Mouse (Mus musculus) midbrain, embryonic 11.5 days (tissue): ENCODE data around the gene Sec14l1. TPM values are rescaled to one million over a fixed set of nuclear protein-coding genes. Genes with fewer than 3 reads are reported as not detected.

Source experiments
- ATAC-seq: fragments of 200-750 bp; cut with Nextera tagmentation; 2 replicates; pipeline ENCODE4 v1.8.0; 2017; ENCODE audit warnings: moderate TSS enrichment, moderate library complexity; ENCODE audit not compliant: low FRiP score
- DNase-seq: peaks from one replicate; pipeline ENCODE4 v3.0.0; 2015; ENCODE audit warnings: low spot score; ENCODE audit errors: missing footprints
- H3K27ac ChIP-seq: fragments of 300-500 bp; sonication (generic); 2 replicates; pipeline ENCODE4 v1.5.1; 2014; ENCODE audit warnings: low read depth, low read length
- H3K27me3 ChIP-seq: fragments of 300-500 bp; sonication (generic); 2 replicates; pipeline ENCODE4 v1.6.1; 2014; ENCODE audit warnings: mild to moderate bottlenecking, low read length, moderate library complexity, mixed read lengths; ENCODE audit not compliant: control insufficient read depth, insufficient read depth
- H3K36me3 ChIP-seq: fragments of 300-500 bp; sonication (generic); 2 replicates; pipeline ENCODE4 v1.6.1; 2014; ENCODE audit warnings: mild to moderate bottlenecking, low read length, moderate library complexity, mixed read lengths; ENCODE audit not compliant: control insufficient read depth, insufficient read depth
- H3K4me1 ChIP-seq: fragments of 300-500 bp; sonication (generic); 2 replicates; pipeline ENCODE4 v1.6.1; 2014; ENCODE audit warnings: low read length; ENCODE audit not compliant: control insufficient read depth, insufficient read depth
- H3K4me2 ChIP-seq: fragments of 300-500 bp; sonication (generic); 2 replicates; pipeline ENCODE4 v1.6.1; 2014; ENCODE audit warnings: mild to moderate bottlenecking, moderate library complexity
- H3K4me3 ChIP-seq: fragments of 300-500 bp; sonication (generic); 2 replicates; pipeline ENCODE4 v1.5.1; 2014; ENCODE audit warnings: low read depth, low read length
- H3K9ac ChIP-seq: fragments of 300-500 bp; sonication (generic); 2 replicates; pipeline ENCODE4 v1.6.1; 2014; ENCODE audit warnings: low read length
- H3K9me3 ChIP-seq: fragments of 300-500 bp; sonication (generic); 2 replicates; pipeline ENCODE4 v1.6.1; 2016; ENCODE audit warnings: low read length; ENCODE audit not compliant: control insufficient read depth
- WGBS: fragments of 180-500 bp; shearing (Covaris S2); extraction: QIAGEN DNeasy Blood & Tissue Kit; methylation state at CpG from one replicate; pipeline ENCODE4 v1.1.7; 2014; 5-methylcytosine and 5-hydroxymethylcytosine counted together
- polyA plus RNA-seq: library from polyadenylated mRNA; unstranded; fragments of >200 nt; fragmentation: Nextera tagmentation; extraction: Ambion mirVana; gene quantifications from 2 replicates; pipeline ENCODE4 v1.2.1, GENCODE M21; 2014

Sec14l1 gene
- polyA plus RNA-seq, 1 experiment from 2014 or later: 36.7 TPM

DNA sequence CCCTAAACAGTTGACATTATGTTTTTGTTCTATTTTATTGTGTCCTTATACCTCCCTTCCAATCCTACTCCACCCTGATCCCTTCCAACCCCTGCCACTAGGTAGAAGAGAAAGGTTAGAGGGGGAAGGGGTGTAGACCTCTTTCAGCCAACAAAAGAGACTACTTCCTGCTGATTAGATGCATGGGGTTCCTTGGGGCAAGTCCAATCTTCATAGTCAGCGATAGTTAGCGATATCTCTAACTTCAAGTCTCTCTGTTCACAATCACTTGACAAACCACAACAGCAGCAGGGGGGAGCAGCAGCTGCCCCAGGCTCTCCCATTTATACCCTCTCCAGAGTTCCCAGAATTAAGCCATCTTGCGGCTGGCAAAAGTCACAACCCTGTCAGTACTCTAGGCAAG lies 2.3 kb upstream of the Sec14l1 start:
- H3K9ac ChIP-seq: no peak overlapping the region
- no peak for DNase-seq
- H3K27me3 ChIP-seq: no peaks in the 10 kb centered on the region
- no peaks in the 10 kb centered on the region for H3K9me3 ChIP-seq
- 71% methylated on average over 3 of the region's 3 CpGs for WGBS
- no peak for ATAC-seq
- no peak overlapping the region for H3K4me2 ChIP-seq
- no peak overlapping the region for H3K27ac ChIP-seq
- H3K36me3 ChIP-seq: no peaks in the 10 kb centered on the region
- H3K4me1 ChIP-seq: peaks cover 18% of the 10 kb centered on the region; the same call in 1 of the 2 replicates
- H3K4me3 ChIP-seq: no peak overlapping the region

DNA sequence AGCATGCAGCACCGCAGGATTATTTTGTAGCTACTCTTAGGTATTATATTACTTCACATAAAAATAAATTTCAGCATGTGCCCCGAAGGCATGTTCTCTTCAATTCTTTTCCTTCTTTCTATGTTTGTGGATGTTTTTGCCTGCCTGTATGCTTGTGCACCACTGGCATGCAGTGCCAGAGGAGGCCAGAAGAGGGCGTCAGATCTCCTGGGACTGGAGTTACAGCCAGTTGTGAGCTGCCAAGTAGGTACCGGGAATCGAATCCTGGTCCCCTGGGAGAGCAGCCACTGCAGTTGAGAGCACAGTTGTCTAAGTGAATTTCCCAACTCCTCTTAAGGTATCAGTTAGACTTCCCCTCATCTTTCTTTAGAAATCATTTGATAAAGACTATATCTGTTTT lies 1.6 kb upstream of the Sec14l1 start:
- ATAC-seq: no peak
- peaks cover 20% of the 10 kb centered on the region for H3K4me1 ChIP-seq
- no peak for DNase-seq
- no peak overlapping the region for H3K9ac ChIP-seq
- H3K27ac ChIP-seq: no peak overlapping the region
- no peaks in the 10 kb centered on the region for H3K9me3 ChIP-seq
- no peak overlapping the region for H3K4me3 ChIP-seq
- 93% methylated on average over 5 of the region's 5 CpGs for WGBS
- H3K36me3 ChIP-seq: no peaks in the 10 kb centered on the region
- H3K27me3 ChIP-seq: no peaks in the 10 kb centered on the region
- H3K4me2 ChIP-seq: no peak overlapping the region

DNA sequence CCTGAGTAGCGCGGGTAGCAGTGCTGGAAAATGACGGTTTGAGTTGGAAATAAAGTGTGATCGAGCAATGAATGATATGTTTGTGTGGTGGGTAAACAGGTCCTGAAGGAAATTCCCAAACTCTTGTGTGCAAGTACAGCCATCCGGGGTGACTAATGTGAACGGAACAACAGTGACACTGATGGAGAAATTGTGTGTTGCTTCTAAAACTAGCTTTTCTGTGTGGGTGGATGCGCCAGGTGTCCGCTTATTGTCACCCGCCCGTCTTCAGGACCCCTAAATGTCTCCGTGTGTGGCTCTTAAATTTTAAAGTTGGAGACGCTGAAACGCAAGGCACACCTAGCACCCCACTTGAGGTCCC lies 757 bp upstream of the Sec14l1 start:
- Histone ChIP-seq H3K4me2 (peak overlapping the region; percentile 81), H3K9ac (peak overlapping the region; percentile 78), H3K36me3 (no peaks in the 10 kb centered on the region), H3K9me3 (no peaks in the 10 kb centered on the region), H3K27me3 (no peaks in the 10 kb centered on the region), H3K4me3 (peak overlapping the region; percentile 83), H3K27ac (peak overlapping the region; percentile 97), H3K4me1 (peaks cover 28% of the 10 kb centered on the region)
- DNase-seq (no peak), ATAC-seq (no peak)
- WGBS: 54% methylated on average over 13 of the region's 13 CpGs

DNA sequence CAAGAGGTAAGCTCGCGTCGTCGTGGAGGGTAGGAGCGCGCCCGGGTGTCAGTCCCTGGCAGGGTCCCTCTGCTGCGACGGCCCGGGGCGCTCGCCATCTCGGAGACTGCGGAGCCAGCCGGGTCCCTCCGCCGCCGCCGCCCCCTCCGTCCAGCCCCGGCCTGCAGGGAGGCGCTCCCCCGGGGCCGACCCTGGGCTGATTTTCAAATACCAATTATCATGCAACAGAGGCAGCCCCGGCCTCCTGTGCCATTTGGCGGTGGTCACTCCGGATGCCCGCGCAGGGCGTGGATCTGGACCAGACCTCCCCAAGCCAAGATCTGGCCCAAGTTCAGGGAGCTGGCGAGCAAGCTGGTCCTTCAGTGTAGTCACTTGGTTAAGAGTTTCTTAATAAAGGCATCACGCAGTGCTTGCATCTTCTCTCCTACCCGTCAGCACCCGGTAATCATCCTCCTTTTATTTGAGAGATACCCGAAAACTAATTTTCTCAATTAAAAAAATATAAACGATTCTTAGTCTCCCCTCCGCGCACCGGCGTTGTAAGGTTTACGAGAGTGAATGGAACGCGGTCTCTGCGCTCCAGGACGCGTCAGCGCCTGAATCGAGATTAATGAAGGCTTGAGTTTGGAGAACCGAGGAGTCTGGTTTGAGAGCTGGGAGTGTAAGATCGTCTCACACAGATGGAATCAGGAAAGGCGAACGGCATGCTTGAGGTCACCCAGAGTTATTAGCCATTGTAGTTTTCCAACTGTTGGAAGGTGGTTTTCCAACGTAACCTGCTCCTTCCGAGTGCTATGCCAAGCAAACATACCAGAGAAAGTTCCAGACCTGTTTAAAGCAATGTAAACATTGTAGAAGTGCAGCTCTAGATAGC lies 615 bp downstream of the Sec14l1 start:
- peak; percentile 81; the same call in 1 of the 2 replicates for ATAC-seq
- Histone ChIP-seq H3K4me1 (peaks cover 30% of the 10 kb centered on the region), H3K4me2 (peak overlapping the region; percentile 81), H3K4me3 (peak overlapping the region; percentile 83), H3K36me3 (no peaks in the 10 kb centered on the region), H3K9me3 (no peaks in the 10 kb centered on the region), H3K9ac (peak overlapping the region; percentile 84), H3K27me3 (no peaks in the 10 kb centered on the region), H3K27ac (peak overlapping the region; percentile 97)
- DNase-seq: peak; percentile 94
- 2% methylated on average over 51 of the region's 54 CpGs for WGBS

DNA sequence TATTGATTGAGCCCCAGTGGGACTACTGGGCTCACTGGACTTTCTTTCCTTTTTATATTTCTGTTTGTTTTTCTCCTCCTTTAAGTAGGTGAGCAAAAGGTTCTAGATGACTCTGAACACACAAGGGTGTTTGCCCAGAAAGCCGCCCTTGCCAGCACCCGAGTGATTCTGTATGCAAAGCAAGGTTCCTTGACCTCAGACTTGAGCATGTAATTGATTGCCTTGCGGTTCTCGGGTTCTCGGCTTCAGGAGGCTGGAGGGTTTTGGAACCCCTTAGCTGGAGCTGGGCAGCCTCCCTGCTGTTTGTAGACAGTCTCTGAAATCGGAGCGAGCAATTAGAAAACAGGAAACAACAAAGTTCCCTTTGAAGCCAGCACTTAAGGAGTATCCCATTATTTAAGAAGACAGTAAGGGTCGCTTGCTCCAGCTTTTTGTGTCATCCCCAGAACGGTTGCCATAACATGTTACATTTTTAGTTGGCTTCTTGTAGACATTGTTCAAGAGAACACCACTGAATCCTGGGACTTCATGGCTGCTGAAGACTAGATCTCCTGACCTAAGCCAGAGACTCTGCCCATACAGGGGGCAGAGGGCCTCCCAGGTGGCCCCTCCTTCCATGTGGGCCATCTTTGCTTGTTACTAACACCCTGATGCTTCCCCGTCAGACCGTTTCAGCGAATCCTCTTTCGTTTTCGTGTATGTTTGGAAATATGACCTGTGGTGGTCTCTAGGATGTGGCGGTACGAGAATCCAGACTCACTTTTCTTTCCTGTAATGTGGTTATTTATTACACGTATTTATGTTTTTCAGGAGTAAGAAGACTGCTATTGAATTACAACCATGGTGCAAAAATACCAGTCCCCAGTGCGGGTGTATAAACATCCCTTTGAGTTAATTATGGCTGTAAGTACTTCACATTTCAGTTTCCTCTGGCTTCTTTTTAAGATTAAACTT lies 1.7 kb downstream of the Sec14l1 start:
- no peak overlapping the region for H3K27ac ChIP-seq
- no peak overlapping the region; the same call in 1 of the 2 replicates for H3K9ac ChIP-seq
- H3K4me2 ChIP-seq: peak overlapping the region; percentile 81
- DNase-seq: no peak
- WGBS: 64% methylated on average over 18 of the region's 18 CpGs
- H3K4me1 ChIP-seq: peaks cover 39% of the 10 kb centered on the region
- no peaks in the 10 kb centered on the region for H3K9me3 ChIP-seq
- no peaks in the 10 kb centered on the region for H3K27me3 ChIP-seq
- peak overlapping the region; percentile 83 for H3K4me3 ChIP-seq
- H3K36me3 ChIP-seq: no peaks in the 10 kb centered on the region
- no peak for ATAC-seq

DNA sequence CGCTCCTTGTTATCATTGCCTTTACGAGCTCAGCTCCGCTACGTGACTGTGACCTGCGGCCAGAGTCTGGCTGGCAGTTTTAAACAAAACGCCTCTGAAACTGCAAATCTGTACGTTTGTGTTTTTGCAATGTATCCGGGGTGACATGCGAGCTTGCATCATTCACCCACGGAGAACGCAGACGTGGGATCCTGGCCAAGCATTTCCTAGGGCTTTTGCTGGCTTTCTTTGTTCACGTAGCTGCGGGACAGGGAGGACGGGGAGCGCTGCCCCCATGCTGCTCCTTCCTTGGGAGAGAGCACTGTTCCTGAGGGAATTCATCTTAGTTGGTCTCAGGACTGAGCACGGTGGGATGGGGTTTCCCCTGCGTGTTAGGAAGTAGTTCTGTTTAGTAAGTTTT lies 2.4 kb downstream of the Sec14l1 start:
- H3K36me3 ChIP-seq: no peaks in the 10 kb centered on the region
- H3K27ac ChIP-seq: no peak overlapping the region
- WGBS: 79% methylated on average over 18 of the region's 18 CpGs
- ATAC-seq: no peak
- no peak overlapping the region for H3K4me3 ChIP-seq
- peaks cover 39% of the 10 kb centered on the region for H3K4me1 ChIP-seq
- no peak overlapping the region for H3K4me2 ChIP-seq
- no peaks in the 10 kb centered on the region for H3K27me3 ChIP-seq
- no peak overlapping the region for H3K9ac ChIP-seq
- no peaks in the 10 kb centered on the region for H3K9me3 ChIP-seq
- DNase-seq: no peak

DNA sequence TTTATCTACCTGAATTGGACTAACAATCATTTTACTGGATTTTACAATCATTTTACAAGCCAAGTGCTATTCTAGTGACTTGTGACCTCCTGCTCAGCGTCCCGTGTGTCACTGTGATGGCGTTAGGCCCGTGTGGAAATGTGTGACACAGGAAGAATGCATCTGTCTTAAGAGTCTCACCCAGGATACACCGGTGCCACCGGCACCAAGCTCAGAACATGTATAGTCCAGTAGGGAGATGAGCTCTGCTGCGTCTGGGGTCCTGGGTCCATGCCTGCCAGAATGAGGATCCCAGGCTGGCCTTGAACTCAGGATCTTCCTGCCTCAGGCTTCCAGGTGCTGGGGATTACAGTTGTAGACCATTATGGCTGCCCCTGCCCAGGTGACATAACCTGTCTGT lies 2.8 kb downstream of the Sec14l1 start:
- WGBS: 89% methylated on average over 7 of the region's 7 CpGs
- ATAC-seq: no peak
- Histone ChIP-seq H3K4me1 (peaks cover 39% of the 10 kb centered on the region), H3K4me2 (no peak overlapping the region), H3K27ac (no peak overlapping the region), H3K27me3 (no peaks in the 10 kb centered on the region), H3K9me3 (no peaks in the 10 kb centered on the region), H3K4me3 (no peak overlapping the region), H3K36me3 (no peaks in the 10 kb centered on the region), H3K9ac (no peak overlapping the region)
- no peak for DNase-seq

DNA sequence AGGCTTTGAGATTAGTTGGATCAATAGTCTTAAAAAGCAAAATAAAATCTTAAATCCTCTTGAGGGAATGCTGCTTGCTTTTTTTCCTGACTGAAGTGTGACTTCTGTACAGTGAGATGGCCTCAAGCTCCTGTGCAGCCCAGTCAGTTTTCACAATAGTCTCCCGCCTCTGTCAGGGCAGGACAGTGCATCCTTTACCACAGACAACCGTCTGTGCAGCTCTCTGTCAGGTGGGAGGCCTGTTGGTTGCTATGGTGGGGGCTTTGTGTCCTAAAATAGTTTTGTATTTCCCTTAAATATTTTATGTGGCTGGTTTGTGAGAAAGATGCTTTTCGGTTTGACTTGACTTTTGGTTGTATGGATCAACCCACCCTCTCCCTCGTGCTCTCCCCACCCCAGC lies 3.3 kb downstream of the Sec14l1 start:
- Histone ChIP-seq H3K4me2 (0 out of 2 replicates have a peak overlapping the region, but pooled peaks have one; percentile 6), H3K4me3 (no peak overlapping the region), H3K27ac (no peak overlapping the region), H3K27me3 (no peaks in the 10 kb centered on the region), H3K9me3 (no peaks in the 10 kb centered on the region), H3K4me1 (peaks cover 39% of the 10 kb centered on the region), H3K9ac (no peak overlapping the region), H3K36me3 (no peaks in the 10 kb centered on the region)
- WGBS: 69% methylated on average over 4 of the region's 4 CpGs
- DNase-seq (no peak), ATAC-seq (no peak)
